Mouse (Mus musculus) midbrain, embryonic 14.5 days (tissue): ENCODE measurements around the gene Sema6d. TPM values are rescaled to one million over a fixed set of nuclear protein-coding genes. Genes with fewer than 3 reads are reported as not detected.
A peak's percentile ranks its signal among the peaks of the same experiment; 100 is the strongest.

Experiments
- ATAC-seq: fragments of 200-750 bp; cut with Nextera tagmentation; 2 replicates; pipeline ENCODE4 v1.8.0; 2017; ENCODE audit warnings: moderate number of reproducible peaks, moderate library complexity; ENCODE audit not compliant: low FRiP score, low TSS enrichment
- DNase-seq: peaks from one replicate; pipeline ENCODE4 v3.0.0-alpha.2; 2015
- H3K27ac ChIP-seq: fragments of 300-500 bp; sonication (generic); replicated peaks from 2 replicates; pipeline ENCODE4 v1.5.1; 2014; ENCODE audit warnings: mild to moderate bottlenecking, low read depth, low read length, moderate library complexity
- H3K27me3 ChIP-seq: fragments of 300-500 bp; sonication (generic); 2 replicates; pipeline ENCODE4 v1.6.1; 2014; ENCODE audit warnings: low read length, control low read depth, mixed read lengths; ENCODE audit not compliant: control insufficient read depth, insufficient read depth
- H3K36me3 ChIP-seq: fragments of 300-500 bp; sonication (generic); 2 replicates; pipeline ENCODE4 v1.6.1; 2014; ENCODE audit warnings: low read length, control low read depth; ENCODE audit not compliant: control insufficient read depth, insufficient read depth
- H3K4me1 ChIP-seq: fragments of 300-500 bp; sonication (generic); 2 replicates; pipeline ENCODE4 v1.6.1; 2014; ENCODE audit warnings: mild to moderate bottlenecking, antibody characterized with exemption, low read length, control low read depth; ENCODE audit not compliant: control insufficient read depth, insufficient read depth
- H3K4me2 ChIP-seq: fragments of 300-500 bp; sonication (generic); 2 replicates; pipeline ENCODE4 v1.6.1; 2014; ENCODE audit warnings: mild to moderate bottlenecking, low read length, moderate library complexity
- H3K4me3 ChIP-seq: fragments of 300-500 bp; sonication (generic); replicated peaks from 2 replicates; pipeline ENCODE4 v1.5.1; 2014; ENCODE audit warnings: low read depth, low read length
- H3K9ac ChIP-seq: fragments of 300-500 bp; sonication (generic); replicated peaks from 2 replicates; pipeline ENCODE4 v1.6.1; 2014; ENCODE audit warnings: mild to moderate bottlenecking, low read length, moderate library complexity
- H3K9me3 ChIP-seq: fragments of 300-500 bp; sonication (generic); 2 replicates; pipeline ENCODE4 v1.6.1; 2016; ENCODE audit warnings: low read length, control low read depth, mixed read lengths; ENCODE audit not compliant: control insufficient read depth
- WGBS: fragments of 180-500 bp; shearing (Covaris S2); extraction: QIAGEN DNeasy Blood & Tissue Kit; methylation state at CpG from one replicate; pipeline ENCODE4 v1.1.7; 2014; 5-methylcytosine and 5-hydroxymethylcytosine counted together
- polyA plus RNA-seq: library from polyadenylated mRNA; unstranded; fragments of >200 nt; fragmentation: Nextera tagmentation; extraction: Ambion mirVana; gene quantifications from 2 replicates; pipeline ENCODE4 v1.2.1, GENCODE M21; 2014

The Sema6d gene
- polyA plus RNA-seq, 1 experiment from 2014 or later, result 24.9 TPM

DNA sequence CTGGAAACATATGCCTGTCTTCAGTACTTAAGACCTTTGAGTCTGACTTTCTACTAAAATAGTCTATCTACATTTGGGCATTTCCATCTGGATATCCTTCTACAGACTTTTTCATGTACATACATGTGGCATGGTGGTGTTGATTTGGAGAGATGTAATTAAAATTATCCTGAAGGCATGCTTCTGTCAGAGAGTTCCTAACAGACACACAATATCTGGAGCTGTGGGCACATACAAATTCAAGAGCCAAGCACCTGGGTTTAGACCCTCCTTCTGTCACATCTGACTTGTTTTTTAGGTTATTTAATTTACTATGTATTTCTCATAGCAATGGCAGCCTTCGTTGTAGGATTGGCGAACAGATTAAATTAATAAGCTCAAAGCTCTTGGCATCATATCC, 195.3 kb downstream of the Sema6d start:
- no peaks in the 10 kb centered on the region for H3K27me3 ChIP-seq
- H3K36me3 ChIP-seq, result no peaks in the 10 kb centered on the region
- no peaks in the 10 kb centered on the region for H3K9me3 ChIP-seq
- no peak overlapping the region for H3K9ac ChIP-seq
- WGBS, result 76% methylated on average over 2 of the region's 2 CpGs
- ATAC-seq (no peak), DNase-seq (no peak)
- H3K4me3 ChIP-seq, result no peak overlapping the region
- no peak overlapping the region for H3K27ac ChIP-seq
- H3K4me2 ChIP-seq, result no peak overlapping the region
- H3K4me1 ChIP-seq, result no peaks in the 10 kb centered on the region

DNA sequence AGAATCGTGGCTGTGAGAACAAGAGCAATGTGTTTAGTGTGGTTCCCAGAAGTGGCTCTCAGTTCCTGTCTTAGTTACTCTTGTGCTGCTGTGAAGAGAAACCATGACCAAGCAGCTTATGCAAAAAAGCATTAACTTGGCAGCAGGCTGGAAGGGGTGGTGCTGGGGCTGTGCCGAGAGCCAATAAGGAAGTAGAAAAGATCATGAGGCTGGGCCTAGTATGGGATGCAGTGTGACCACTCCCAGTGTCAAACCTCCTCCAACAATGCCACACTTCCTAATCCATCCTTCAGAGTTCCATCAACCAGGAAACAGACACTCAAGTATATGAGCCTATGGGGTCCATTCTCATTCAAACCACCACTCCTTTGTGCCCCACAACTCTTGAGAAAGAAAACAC, 199.6 kb downstream of the Sema6d start:
- Histone ChIP-seq H3K27ac (no peak overlapping the region), H3K36me3 (no peaks in the 10 kb centered on the region), H3K4me3 (no peak overlapping the region), H3K4me1 (0 out of 2 replicates have a peak, but pooled peaks cover 4% of the 10 kb centered on the region), H3K9ac (no peak overlapping the region), H3K27me3 (no peaks in the 10 kb centered on the region), H3K9me3 (no peaks in the 10 kb centered on the region), H3K4me2 (no peak overlapping the region)
- DNase-seq (no peak), ATAC-seq (no peak)
- 29% methylated on average over 2 of the region's 2 CpGs for whole genome bisulfite sequencing

- no peak for ATAC-seq
- Histone ChIP-seq H3K4me2 (no peak overlapping the region), H3K27me3 (no peaks in the 10 kb centered on the region), H3K4me1 (0 out of 2 replicates have a peak, but pooled peaks cover 4% of the 10 kb centered on the region), H3K9ac (no peak overlapping the region), H3K9me3 (no peaks in the 10 kb centered on the region), H3K36me3 (no peaks in the 10 kb centered on the region), H3K4me3 (no peak overlapping the region), H3K27ac (no peak overlapping the region)
- DNase-seq, result peak; percentile 17
- 49% methylated on average over 3 of the region's 3 CpGs for WGBS
These were observed 201.4 kb downstream of the Sema6d start for GRCm38 (mm10) chr2:124291145-124291544.

GRCm38 (mm10) chr2:124293601-124294000, 203.8 kb downstream of the Sema6d start:
- WGBS, result 93% methylated on average over 2 of the region's 2 CpGs
- no peaks in the 10 kb centered on the region for H3K27me3 ChIP-seq
- no peak overlapping the region for H3K27ac ChIP-seq
- H3K9ac ChIP-seq, result no peak overlapping the region
- DNase-seq (no peak), ATAC-seq (no peak)
- 0 out of 2 replicates have a peak, but pooled peaks cover 4% of the 10 kb centered on the region for H3K4me1 ChIP-seq
- H3K36me3 ChIP-seq, result no peaks in the 10 kb centered on the region
- no peaks in the 10 kb centered on the region for H3K9me3 ChIP-seq
- no peak overlapping the region for H3K4me2 ChIP-seq
- no peak overlapping the region for H3K4me3 ChIP-seq

- Histone ChIP-seq H3K27me3 (no peaks in the 10 kb centered on the region), H3K4me1 (no peaks in the 10 kb centered on the region), H3K36me3 (no peaks in the 10 kb centered on the region), H3K27ac (no peak overlapping the region), H3K9ac (no peak overlapping the region), H3K4me2 (no peak overlapping the region), H3K4me3 (no peak overlapping the region), H3K9me3 (no peaks in the 10 kb centered on the region)
- 58% methylated on average over 5 of the region's 5 CpGs for WGBS
- peak; percentile 23 for DNase-seq
- ATAC-seq, result no peak
These were observed 208.6 kb downstream of the Sema6d start for GRCm38 (mm10) chr2:124298351-124298750.

- Histone ChIP-seq H3K4me2 (no peak overlapping the region), H3K27ac (no peak overlapping the region), H3K9me3 (no peaks in the 10 kb centered on the region), H3K36me3 (no peaks in the 10 kb centered on the region), H3K4me1 (no peaks in the 10 kb centered on the region), H3K9ac (no peak overlapping the region), H3K4me3 (no peak overlapping the region), H3K27me3 (no peaks in the 10 kb centered on the region)
- ATAC-seq (no peak), DNase-seq (peak; percentile 14)
- 59% methylated on average over 1 of the region's 1 CpGs for WGBS
These were observed 209.1 kb downstream of the Sema6d start for GRCm38 (mm10) chr2:124298872-124299271.

DNA sequence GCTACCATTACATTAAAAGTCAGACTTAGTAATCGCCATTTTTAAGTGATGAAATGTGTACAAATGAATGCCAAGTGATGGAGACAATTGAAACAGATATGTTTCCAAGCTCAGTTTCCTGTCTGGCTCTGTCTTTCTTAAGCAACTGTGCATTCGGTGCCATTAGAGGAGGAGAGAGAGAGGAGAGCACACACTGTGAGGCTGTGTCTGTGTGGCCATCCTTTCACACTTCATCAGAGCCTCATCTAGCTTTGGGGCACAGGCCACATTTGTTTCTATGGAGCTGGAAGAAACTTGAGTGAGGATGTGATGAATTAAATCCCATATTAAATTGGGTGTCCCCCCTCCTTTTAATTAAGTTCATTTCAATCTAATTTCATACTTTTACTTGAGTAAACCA, 218.8 kb downstream of the Sema6d start:
- H3K4me1 ChIP-seq, result no peaks in the 10 kb centered on the region
- WGBS, result 80% methylated on average over 2 of the region's 2 CpGs
- no peak overlapping the region for H3K27ac ChIP-seq
- DNase-seq (no peak), ATAC-seq (no peak)
- no peak overlapping the region for H3K4me2 ChIP-seq
- no peaks in the 10 kb centered on the region for H3K36me3 ChIP-seq
- H3K9me3 ChIP-seq, result no peaks in the 10 kb centered on the region
- H3K9ac ChIP-seq, result no peak overlapping the region
- no peaks in the 10 kb centered on the region for H3K27me3 ChIP-seq
- H3K4me3 ChIP-seq, result no peak overlapping the region

DNA sequence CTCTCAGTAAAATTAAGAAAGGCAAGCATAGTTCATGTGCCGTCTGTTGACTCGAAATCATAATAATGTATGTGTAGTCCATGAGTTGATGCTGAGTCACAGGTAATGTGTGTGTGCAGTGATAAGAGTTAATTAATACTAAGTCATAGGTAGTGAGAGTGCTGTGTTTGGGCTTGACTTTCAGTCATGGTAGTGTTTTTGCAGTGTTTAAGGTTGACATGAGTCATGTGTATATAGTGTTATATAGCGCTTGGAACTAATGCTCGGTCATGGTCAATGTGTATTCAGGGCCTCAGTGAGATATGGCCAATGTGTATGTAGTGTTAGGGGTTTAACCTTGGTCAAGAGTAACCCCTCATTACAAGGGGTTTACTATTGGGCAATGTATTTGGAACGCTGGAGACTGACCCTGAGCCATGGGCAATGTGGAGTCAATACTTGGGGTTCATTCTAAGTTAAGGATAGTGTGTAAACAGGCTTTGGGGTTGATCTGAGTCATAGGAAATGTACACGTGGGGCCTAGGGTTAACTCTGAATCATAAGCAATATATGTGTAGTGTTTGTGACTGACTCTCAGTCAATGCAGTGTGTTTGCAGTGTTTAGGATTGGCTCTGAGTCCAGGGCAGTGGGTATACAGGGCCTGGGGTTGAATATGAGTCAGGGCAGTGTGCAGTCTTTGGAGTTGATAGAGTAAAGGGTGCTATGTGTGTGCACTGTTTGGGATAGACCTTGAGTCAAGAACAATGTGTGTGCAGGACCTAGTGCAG, 219.8 kb downstream of the Sema6d start:
- Histone ChIP-seq H3K4me1 (no peaks in the 10 kb centered on the region), H3K4me2 (no peak overlapping the region), H3K9ac (no peak overlapping the region), H3K9me3 (no peaks in the 10 kb centered on the region), H3K36me3 (no peaks in the 10 kb centered on the region), H3K27ac (no peak overlapping the region), H3K4me3 (no peak overlapping the region), H3K27me3 (no peaks in the 10 kb centered on the region)
- ATAC-seq (no peak), DNase-seq (no peak)
- 95% methylated on average over 6 of the region's 6 CpGs for WGBS

GRCm38 (mm10) chr2:124322528-124323215, 232.9 kb downstream of the Sema6d start:
- H3K4me2 ChIP-seq, result no peak overlapping the region
- no peak for ATAC-seq
- no peaks in the 10 kb centered on the region for H3K4me1 ChIP-seq
- no peaks in the 10 kb centered on the region for H3K9me3 ChIP-seq
- H3K36me3 ChIP-seq, result no peaks in the 10 kb centered on the region
- H3K27me3 ChIP-seq, result no peaks in the 10 kb centered on the region
- no peak overlapping the region for H3K27ac ChIP-seq
- 81% methylated on average over 5 of the region's 5 CpGs for WGBS
- no peak overlapping the region for H3K4me3 ChIP-seq
- no peak for DNase-seq
- H3K9ac ChIP-seq, result no peak overlapping the region
